Mouse (Mus musculus) neural tube, embryonic 14.5 days (tissue): ENCODE data around the gene Esrra. TPM values are rescaled to one million over a fixed set of nuclear protein-coding genes. Genes with fewer than 3 reads are reported as not detected.
A peak's percentile ranks its signal among the peaks of the same experiment; 100 is the strongest.
"Not testable (repeated sequence)": the region's sequence is repeated elsewhere in the genome, so short reads cannot be mapped to it uniquely, and the experiment has no call there.

ENCODE experiments used
- ATAC-seq: fragments of 200-750 bp; cut with Nextera tagmentation; 2 replicates; pipeline ENCODE4 v1.8.0; 2017; ENCODE audit warnings: low read depth, mild to moderate bottlenecking, moderate TSS enrichment, moderate library complexity
- H3K27ac ChIP-seq: fragments of 300-500 bp; sonication (generic); 2 replicates; pipeline ENCODE4 v1.5.1; 2014; ENCODE audit warnings: low read depth, mild to moderate bottlenecking, control low read depth, low read length, moderate library complexity, mixed read lengths
- H3K27me3 ChIP-seq: fragments of 300-500 bp; sonication (generic); 2 replicates; pipeline ENCODE4 v1.6.1; 2014; ENCODE audit warnings: low read length; ENCODE audit not compliant: control insufficient read depth, insufficient read depth
- H3K36me3 ChIP-seq: fragments of 300-500 bp; sonication (generic); 2 replicates; pipeline ENCODE4 v1.6.1; 2014; ENCODE audit warnings: low read length, mixed read lengths; ENCODE audit not compliant: control insufficient read depth, insufficient read depth
- H3K4me1 ChIP-seq: fragments of 300-500 bp; sonication (generic); 2 replicates; pipeline ENCODE4 v1.6.1; 2014; ENCODE audit warnings: low read length; ENCODE audit not compliant: control insufficient read depth, insufficient read depth
- H3K4me2 ChIP-seq: fragments of 300-500 bp; sonication (generic); 2 replicates; pipeline ENCODE4 v1.6.1; 2014; ENCODE audit warnings: mild to moderate bottlenecking, low read depth, low read length, control low read depth
- H3K4me3 ChIP-seq: fragments of 300-500 bp; sonication (generic); 2 replicates; pipeline ENCODE4 v1.5.1; 2014; ENCODE audit warnings: low read depth, low read length, control low read depth, mixed read lengths
- H3K9ac ChIP-seq: fragments of 300-500 bp; sonication (generic); replicated peaks from 2 replicates; pipeline ENCODE4 v1.6.1; 2014; ENCODE audit warnings: low read depth, mild to moderate bottlenecking, control low read depth, low read length, mixed read lengths
- H3K9me3 ChIP-seq: fragments of 300-500 bp; sonication (generic); 2 replicates; pipeline ENCODE4 v1.6.1; 2016; ENCODE audit warnings: low read length; ENCODE audit not compliant: control insufficient read depth
- WGBS: fragments of 180-500 bp; shearing (Covaris S2); extraction: QIAGEN DNeasy Blood & Tissue Kit; methylation state at CpG from one replicate; pipeline ENCODE4 v1.1.7; 2014; 5-methylcytosine and 5-hydroxymethylcytosine counted together
- polyA plus RNA-seq: library from polyadenylated mRNA; unstranded; fragments of >200 nt; fragmentation: Nextera tagmentation; extraction: Ambion mirVana; gene quantifications from 2 replicates; pipeline ENCODE4 v1.2.1, GENCODE M21; 2014

The Esrra gene
- polyA plus RNA-seq, 1 experiment from 2014 or later, result 8.4 TPM

GRCm38 (mm10) chr19:6909021-6909420 lies 12.6 kb downstream of the Esrra start:
- no peaks in the 10 kb centered on the region for H3K27me3 ChIP-seq
- peak overlapping the region; percentile 70 for H3K4me2 ChIP-seq
- peaks cover 18% of the 10 kb centered on the region for H3K4me1 ChIP-seq
- H3K9ac ChIP-seq, result peak overlapping the region; percentile 68
- no peak for ATAC-seq
- peak overlapping the region; percentile 98 for H3K27ac ChIP-seq
- peak overlapping the region; percentile 55 for H3K4me3 ChIP-seq
- WGBS, result 13% methylated on average over 11 of the region's 11 CpGs
- peaks cover 31% of the 10 kb centered on the region for H3K36me3 ChIP-seq
- H3K9me3 ChIP-seq, result no peaks in the 10 kb centered on the region

DNA sequence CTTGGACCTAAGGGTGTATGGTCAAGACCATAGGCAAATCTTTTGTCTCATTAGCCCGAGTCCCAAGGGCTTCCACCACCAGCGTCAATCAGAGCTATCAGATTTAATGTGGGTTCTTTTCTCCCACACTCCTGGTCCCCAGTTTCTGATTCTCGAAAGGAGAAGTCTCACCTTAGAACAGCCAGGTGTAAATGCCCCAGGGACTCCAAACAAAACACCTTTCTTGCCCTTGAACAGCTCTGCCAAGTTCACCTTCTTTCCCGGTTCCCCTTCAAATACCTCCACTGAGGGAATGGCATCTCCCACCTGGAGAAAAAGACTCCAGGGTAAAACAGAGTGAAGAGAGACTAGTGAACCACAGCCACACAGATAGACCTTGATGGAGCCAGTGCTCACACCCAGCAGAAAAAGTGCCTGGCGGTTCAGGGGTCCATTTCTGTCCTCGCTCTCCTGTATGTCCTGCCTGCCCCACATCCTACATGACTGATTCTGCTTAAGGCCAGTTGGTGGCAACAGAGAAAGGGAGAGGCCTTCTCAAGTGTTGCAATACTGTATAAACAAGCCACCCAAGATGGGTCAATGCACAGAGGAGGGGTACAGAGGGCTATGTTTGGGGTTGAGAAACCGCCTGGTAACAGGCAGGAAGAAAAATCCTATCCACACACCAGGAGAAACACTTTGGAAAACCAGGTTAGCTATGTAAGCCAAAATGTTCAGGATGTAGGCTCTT lies 13.6 kb downstream of the Esrra start:
- Histone ChIP-seq H3K36me3 (peaks cover 28% of the 10 kb centered on the region), H3K27ac (no peak overlapping the region), H3K4me1 (peaks cover 18% of the 10 kb centered on the region), H3K27me3 (no peaks in the 10 kb centered on the region), H3K9me3 (no peaks in the 10 kb centered on the region), H3K4me2 (peak overlapping the region; percentile 70), H3K4me3 (peak overlapping the region; percentile 55; the same call in 1 of the 2 replicates), H3K9ac (no peak overlapping the region)
- ATAC-seq, result no peak
- 91% methylated on average over 7 of the region's 7 CpGs for WGBS

GRCm38 (mm10) chr19:6907094-6907493 lies 14.5 kb downstream of the Esrra start:
- peaks cover 19% of the 10 kb centered on the region for H3K36me3 ChIP-seq
- H3K27ac ChIP-seq, result no peak overlapping the region
- H3K4me2 ChIP-seq, result no peak overlapping the region
- 98% methylated on average over 8 of the region's 8 CpGs for WGBS
- no peaks in the 10 kb centered on the region for H3K9me3 ChIP-seq
- no peak overlapping the region for H3K4me3 ChIP-seq
- ATAC-seq, result no peak
- no peak overlapping the region for H3K9ac ChIP-seq
- peaks cover 18% of the 10 kb centered on the region for H3K4me1 ChIP-seq
- H3K27me3 ChIP-seq, result no peaks in the 10 kb centered on the region

GRCm38 (mm10) chr19:6906199-6906598 lies 15.4 kb downstream of the Esrra start:
- H3K9me3 ChIP-seq, result no peaks in the 10 kb centered on the region
- ATAC-seq, result no peak
- peaks cover 15% of the 10 kb centered on the region for H3K36me3 ChIP-seq
- no peak overlapping the region for H3K4me2 ChIP-seq
- H3K4me1 ChIP-seq, result peaks cover 15% of the 10 kb centered on the region
- WGBS, result 86% methylated on average over 3 of the region's 3 CpGs
- no peaks in the 10 kb centered on the region for H3K27me3 ChIP-seq
- H3K4me3 ChIP-seq, result no peak overlapping the region
- no peak overlapping the region for H3K27ac ChIP-seq
- no peak overlapping the region for H3K9ac ChIP-seq

DNA sequence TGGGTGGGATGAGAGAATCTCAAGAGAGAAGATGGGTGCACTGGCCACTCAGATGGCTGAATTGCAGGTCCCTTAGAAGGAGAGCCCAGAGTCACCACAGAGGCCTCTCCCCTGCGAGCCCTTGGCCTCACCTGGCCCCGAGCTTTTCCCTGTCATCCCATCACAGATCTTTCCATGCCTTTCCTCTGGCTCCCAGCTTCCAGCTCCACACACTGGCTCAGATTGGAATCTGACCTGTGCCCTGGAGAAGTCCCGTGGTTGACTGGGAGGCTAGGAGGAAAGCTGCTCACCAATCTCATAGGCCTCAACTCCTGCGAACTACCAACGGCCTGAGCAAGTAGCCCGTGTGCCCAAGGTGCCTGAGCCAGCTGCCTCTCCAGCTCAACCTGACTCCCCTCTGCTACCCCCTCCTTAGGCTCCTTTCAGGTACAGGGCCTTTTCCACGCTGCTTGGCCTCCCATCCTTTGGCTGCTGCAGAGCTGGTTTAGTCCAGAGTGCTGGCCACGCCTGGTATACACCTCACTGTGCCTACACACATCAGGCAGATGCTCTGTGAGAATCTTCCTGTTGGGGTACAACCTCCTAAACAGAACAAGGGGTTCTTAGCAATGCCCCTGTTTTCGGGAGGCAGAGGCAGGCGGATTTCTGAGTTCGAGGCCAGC lies 16.0 kb downstream of the Esrra start:
- Histone ChIP-seq H3K9me3 (no peaks in the 10 kb centered on the region), H3K27ac (no peak overlapping the region), H3K4me1 (peaks cover 11% of the 10 kb centered on the region), H3K4me3 (no peak overlapping the region), H3K9ac (no peak overlapping the region), H3K4me2 (no peak overlapping the region), H3K36me3 (peaks cover 15% of the 10 kb centered on the region), H3K27me3 (no peaks in the 10 kb centered on the region)
- ATAC-seq, result no peak
- WGBS, result 94% methylated on average over 11 of the region's 11 CpGs

- Histone ChIP-seq H3K36me3 (peaks cover 15% of the 10 kb centered on the region), H3K4me3 (no peak overlapping the region), H3K4me1 (peaks cover 11% of the 10 kb centered on the region), H3K27me3 (no peaks in the 10 kb centered on the region), H3K27ac (no peak overlapping the region), H3K4me2 (no peak overlapping the region), H3K9me3 (no peaks in the 10 kb centered on the region), H3K9ac (no peak overlapping the region)
- no peak for ATAC-seq
- WGBS, result 93% methylated on average over 2 of the region's 2 CpGs
These were observed 16.8 kb downstream of the Esrra start for GRCm38 (mm10) chr19:6904846-6905245.

- H3K9ac ChIP-seq, result no peak overlapping the region
- H3K4me3 ChIP-seq, result no peak overlapping the region
- 96% methylated on average over 1 of the region's 1 CpGs for whole genome bisulfite sequencing
These were observed 18.6 kb downstream of the Esrra start for GRCm38 (mm10) chr19:6903031-6903430.

DNA sequence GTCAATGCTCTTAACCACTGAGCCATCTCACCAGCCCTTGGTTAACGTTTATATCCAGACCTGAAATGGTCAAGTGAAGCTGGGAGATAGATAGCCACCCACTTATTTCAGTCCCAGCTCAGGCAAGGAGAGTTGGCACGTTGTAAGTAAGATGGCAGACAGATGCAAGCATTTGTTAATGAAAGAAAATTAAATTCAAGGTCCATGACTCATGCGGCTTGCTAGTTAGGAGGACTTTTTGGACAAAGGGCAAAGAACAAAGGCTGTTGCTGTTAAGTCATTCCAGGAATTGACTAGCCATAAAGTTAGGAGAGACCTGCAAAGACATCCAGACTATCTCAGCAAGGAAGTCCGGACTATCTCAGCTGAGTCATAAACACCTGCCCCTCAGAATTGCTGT lies 22.0 kb downstream of the Esrra start:
- H3K9me3 ChIP-seq, result no peaks in the 10 kb centered on the region
- 76% methylated on average over 4 of the region's 4 CpGs for WGBS
- peaks cover 2% of the 10 kb centered on the region; the same call in 1 of the 2 replicates for H3K36me3 ChIP-seq

More at GRCm38 (mm10) chr19:6903031-6903430, 18.6 kb downstream of the Esrra start:
- ATAC-seq, result no peak
- Histone ChIP-seq H3K27me3 (no peaks in the 10 kb centered on the region), H3K27ac (no peak overlapping the region), H3K9me3 (no peaks in the 10 kb centered on the region), H3K4me2 (no peak overlapping the region), H3K36me3 (peaks cover 15% of the 10 kb centered on the region), H3K4me1 (peaks cover 4% of the 10 kb centered on the region)

DNA sequence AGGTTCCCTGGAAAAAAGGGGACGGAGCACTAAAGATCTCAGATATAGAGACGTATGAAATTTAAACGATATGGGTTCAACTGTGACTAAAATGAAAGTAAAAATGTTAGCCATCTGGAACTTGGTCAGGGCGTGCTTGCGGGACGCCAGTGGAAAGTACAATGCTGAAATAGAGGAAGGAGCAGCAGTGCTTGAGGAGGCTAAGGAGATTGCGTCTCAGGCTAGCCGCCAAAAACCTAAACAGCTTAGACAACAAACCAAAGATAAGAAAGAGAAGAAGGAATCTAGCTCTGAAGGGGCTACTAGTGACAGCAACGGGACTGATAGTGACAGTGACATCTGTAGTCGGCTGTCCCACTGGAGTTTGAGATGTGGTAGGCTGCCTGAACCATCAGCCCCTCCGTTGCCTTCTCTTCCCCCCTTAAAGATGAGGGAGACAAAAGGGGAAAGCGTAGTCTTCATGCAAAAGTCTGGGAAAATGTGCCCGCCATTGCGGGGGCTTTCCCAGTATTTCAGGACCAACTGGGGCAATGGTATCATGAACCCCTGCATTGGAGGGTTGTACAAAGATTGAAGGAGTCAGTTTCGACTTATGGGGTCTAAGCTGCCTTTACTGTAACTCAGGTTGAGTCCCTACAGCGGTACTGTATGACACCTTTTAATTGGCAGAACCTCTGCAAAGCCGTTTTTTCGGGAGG lies 25.9 kb downstream of the Esrra start:
- ATAC-seq, H3K4me1 ChIP-seq: not testable (repeated sequence)
- WGBS, result 95% methylated on average over 18 of the region's 18 CpGs

More for the DNA sequence above, 22.0 kb downstream of the Esrra start:
- no peaks in the 10 kb centered on the region for H3K27me3 ChIP-seq
- ATAC-seq, result no peak
- no peak overlapping the region for H3K4me2 ChIP-seq
- H3K4me3 ChIP-seq, result no peak overlapping the region
- H3K27ac ChIP-seq, result no peak overlapping the region
- no peaks in the 10 kb centered on the region for H3K4me1 ChIP-seq
- no peak overlapping the region for H3K9ac ChIP-seq

More for the DNA sequence above, 25.9 kb downstream of the Esrra start:
- H3K36me3 ChIP-seq, H3K4me3 ChIP-seq, H3K9ac ChIP-seq, H3K9me3 ChIP-seq, H3K27me3 ChIP-seq, H3K4me2 ChIP-seq, H3K27ac ChIP-seq: not testable (repeated sequence)
